Mouse (Mus musculus): Measurements from ENCODE around the gene Slc9c1.

GRCm38 (mm10) chr16:45653009-45653933 is 118.2 kb downstream of the Slc9c1 start:
- TF ChIP-seq CTCF (IDR thresholded peaks at IDR 0.05; ENCODE audit: control insufficient read depth, insufficient read depth, low read length) (no peak), POLR2A (IDR thresholded peaks at IDR 0.05; ENCODE audit: borderline replicate concordance, control insufficient read depth, low read depth, low read length) (no peak)

Measured in bone marrow, adult 2 months (tissue).